Mouse (Mus musculus) brain, embryonic 18.5 days (tissue): ENCODE measurements around the gene Rchy1.
"Not testable (repeated sequence)": the region's sequence is repeated elsewhere in the genome, so short reads cannot be mapped to it uniquely, and the experiment has no call there.

Experiments used
- DNase-seq: peaks from one replicate; pipeline ENCODE4 v3.0.0-alpha.2; 2012; ENCODE audit warnings: low read depth, low spot score

Gene Rchy1

GRCm38 (mm10) chr5:91960606-91961254 lies 2.1 kb downstream of the Rchy1 start:
- no peak for DNase-seq

DNA sequence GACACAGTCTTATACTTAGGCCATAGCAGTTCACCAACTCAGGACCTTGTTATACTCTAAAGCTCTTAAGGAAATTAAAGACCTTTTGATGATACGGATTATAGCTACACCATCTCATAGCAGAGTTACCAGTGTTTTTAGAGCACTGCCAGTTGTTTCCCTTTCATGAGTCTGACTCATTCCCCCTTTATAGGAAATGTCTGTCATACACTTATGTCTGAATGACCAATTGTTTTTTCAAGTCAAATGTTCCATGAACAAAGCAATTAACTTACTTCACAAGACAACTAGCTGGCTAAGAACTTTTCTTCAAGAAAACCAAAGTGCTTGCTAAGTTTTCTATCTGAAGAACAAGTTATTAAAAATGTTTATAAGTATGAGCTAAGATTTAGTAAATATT lies 2.9 kb downstream of the Rchy1 start:
- DNase-seq = no peak

DNA sequence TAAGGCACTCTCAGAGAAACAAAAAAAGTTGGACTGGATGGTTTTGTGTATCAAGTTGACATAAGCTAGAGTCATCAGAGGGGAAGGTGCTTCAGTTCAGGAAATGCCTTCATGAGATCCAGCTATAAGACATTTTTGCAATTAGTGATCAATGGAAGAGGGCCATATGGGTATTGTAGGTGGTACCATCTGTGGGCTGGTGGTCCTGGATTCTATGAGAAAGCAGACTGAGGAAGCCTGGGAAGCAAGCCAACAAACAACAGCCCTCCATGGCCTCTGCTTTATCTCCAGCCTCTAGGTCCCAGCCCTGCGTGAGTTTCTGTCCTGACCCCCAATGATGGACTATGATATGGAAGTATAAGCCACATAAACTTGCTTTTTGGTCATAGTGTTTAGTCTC lies 3.8 kb downstream of the Rchy1 start:
- DNase-seq = no peak

DNA sequence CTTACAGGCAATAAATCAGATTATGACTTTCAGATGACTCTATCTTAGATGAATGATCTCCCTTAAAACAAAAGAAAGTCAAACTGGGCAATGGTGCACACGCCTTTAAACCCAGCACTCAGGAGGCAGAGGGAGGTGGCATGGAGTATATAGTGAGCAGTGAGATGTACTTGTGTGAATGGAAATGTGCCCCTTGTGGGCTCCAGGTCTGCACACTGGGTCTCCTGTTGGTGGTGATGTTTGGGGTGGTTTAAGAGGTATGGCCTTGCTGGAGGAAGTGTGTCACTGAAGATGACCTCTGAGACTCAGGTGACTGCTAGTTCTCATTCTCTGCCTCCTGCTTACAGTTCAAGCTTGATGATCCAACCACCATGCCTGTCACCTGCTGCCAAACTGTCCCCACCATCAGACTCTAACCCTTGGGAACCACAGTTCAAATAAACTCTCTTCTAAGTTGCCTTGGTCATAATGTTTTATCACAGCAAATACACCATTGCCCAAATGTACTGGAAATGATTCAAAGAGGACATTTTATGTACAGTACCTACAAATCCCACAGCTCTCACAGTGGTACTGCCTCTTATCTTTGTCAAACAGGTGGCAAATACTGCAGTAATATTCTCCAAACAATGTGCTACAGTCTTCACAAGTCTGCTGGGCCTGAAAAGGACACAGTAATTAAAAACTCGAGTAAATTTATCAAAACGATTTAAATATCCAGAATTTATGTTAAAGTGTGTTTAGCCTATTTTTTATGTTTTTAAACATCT lies 5.7 kb downstream of the Rchy1 start:
- no peak for DNase-seq

- no peak for DNase-seq
Measured at GRCm38 (mm10) chr5:91951404-91951803, 11.5 kb downstream of the Rchy1 start.

DNA sequence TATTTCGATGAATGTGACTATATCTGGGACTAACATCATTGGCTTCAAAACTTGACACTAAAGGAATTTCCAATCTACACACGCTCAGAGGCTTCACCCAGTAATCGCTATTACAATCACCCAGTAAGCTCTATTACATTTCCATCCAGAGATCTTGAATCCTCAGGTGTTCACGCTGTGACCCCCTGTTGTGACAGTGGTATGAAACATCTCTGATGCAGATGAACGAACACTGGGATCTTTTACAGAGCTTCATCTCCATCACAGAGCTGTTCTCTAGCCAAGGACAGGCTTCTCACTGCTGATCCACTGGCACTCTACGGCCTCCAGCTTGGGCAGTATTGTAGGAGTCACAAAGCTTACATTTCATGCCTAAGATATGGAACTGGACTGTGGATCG lies 13.4 kb downstream of the Rchy1 start:
- no peak for DNase-seq

DNA sequence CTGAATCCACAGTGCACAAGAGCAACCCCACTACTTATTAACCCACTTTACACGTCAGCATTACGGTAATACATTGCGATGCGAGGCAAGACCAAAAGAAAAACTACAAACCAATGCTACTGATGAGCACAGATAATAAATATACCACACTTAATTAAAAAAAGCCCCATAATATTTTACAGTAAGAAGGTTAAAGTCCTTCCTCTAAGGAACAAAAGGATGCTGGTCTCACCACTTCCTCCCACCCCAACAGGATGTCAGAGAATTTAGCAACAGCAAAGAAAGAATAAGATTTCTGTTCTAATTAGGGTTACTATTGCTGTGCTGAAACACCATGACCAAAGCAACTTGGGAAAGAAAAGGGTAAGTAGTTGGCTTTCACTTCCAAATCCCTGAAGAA lies 15.9 kb downstream of the Rchy1 start:
- DNase-seq = no peak

DNA sequence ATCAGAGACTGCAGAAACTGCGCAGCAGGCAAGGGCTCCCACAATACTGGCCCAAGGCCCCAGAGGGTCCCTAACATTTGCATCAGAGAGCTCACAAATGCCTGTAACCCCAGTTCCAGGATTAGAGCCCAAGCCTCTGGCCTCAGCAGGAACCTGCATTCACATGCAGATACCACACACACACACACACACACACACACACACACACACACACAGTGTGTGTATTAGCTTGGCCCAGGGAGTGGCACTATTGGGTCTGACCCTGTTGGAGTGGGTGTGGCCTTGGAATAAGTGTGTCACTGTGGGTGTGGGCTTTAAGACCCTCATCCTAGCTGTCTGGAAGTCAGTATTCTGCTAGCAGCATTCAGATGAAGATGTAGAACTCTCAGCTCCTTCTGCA lies 17.3 kb downstream of the Rchy1 start:
- not testable (repeated sequence) for DNase-seq

DNA sequence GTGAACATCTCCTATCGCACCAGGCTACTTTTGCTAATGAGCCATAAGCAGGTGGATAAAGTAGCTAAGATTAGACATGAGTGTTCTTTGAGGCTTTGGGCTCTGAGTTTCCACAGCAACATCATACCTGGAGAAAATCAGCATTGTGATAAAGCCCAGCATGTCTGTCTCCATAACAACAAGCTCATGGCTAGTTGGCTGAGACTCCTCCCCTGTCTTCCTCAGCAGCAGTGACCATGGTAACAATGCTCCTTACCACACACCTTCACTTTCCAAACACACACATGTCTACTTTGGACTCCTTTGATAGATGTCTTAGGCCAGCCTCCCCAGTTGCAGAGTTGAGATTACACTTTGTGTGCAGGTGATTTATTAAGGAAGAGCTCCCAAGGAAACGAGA lies 49.6 kb downstream of the Rchy1 start:
- no peak for DNase-seq

GRCm38 (mm10) chr5:91911384-91912106 lies 51.3 kb downstream of the Rchy1 start:
- no peak for DNase-seq

DNA sequence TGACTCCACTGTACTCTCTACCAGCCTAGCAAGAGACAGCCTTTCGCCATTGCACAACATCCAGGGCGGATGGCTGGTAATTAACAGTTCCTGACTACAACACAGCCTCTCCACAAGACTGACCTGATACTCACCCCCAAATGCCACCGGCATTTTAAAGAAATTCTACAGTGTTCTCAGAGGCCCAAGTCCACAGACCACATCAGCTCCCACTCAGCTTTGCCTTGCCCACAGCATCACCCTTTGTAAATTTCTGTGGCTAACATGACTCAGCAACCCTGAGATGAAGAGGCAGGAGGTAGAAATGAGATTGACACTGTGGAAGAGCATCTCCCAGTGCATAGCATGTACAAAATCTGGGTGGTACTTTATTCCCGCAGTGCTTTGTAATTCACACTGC lies 52.3 kb downstream of the Rchy1 start:
- DNase-seq = no peak

GRCm38 (mm10) chr5:91909010-91909620 lies 53.8 kb downstream of the Rchy1 start:
- no peak for DNase-seq
